Mouse (Mus musculus) right cerebral cortex, adult 2 months (tissue): ENCODE results near the gene Ddx4.
"Not testable (repeated sequence)": the region's sequence is repeated elsewhere in the genome, so short reads cannot be mapped to it uniquely, and the experiment has no call there.

Experiments
- DNase-seq, 2 experiments: peaks; one replicate each; pipeline ENCODE4 v3.0.0; 2021 to 2022; ENCODE audit warnings: low spot score in 2 of 2

The Ddx4 gene

GRCm38 (mm10) chr13:112636498-112636897 lies 15.8 kb downstream of the Ddx4 start:
- DNase-seq, result no peak

DNA sequence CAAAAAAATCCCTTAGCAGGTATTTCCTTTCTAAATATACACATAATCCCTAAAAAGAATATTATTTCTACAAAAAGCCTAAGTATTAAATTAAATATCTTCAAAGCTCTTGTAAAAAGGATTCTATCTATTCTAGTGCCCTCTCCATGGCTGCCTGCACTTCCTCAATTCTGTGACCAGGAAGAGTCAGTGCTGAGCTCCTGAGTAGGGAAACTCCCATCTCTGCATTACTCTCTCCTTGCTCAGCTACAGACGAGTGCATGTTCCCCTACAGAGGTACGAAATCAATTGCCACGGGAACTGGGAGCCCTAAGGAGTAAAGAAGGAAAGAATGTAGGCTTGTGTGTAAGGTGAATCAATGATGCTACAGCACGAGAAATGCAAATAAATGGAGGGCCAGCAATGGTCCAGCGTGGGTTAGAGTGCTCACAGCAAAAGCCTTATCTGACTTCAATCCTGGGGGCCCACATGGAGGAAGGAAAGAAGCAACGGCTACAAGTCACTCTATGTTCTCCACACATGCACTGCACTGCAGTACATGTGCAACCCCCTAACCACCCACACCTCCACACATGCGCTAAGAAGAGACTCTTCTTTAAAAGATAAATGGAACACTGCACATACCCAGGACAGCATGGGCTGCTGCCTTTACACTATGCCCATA lies 17.0 kb downstream of the Ddx4 start:
- DNase-seq, result no peak

GRCm38 (mm10) chr13:112625566-112625965 lies 26.7 kb downstream of the Ddx4 start:
- no peak for DNase-seq

DNA sequence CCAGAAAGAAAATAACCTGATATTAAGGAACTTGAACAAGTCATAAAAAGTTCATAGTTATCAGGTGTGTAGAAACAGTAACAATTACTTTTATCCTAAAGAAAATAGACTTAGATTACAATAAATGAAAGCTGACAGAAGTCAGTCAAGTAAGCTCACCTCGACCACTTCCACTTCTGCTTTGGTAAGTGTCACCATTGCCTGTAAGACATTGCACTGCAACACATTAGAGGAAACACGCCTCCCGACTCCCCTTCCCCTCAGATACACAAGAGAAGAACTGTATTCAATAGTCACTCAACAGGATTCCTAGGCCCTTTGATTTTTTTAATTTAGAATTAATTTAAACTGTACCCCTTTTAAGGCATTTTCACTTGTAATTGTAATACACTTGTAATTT lies 27.7 kb downstream of the Ddx4 start:
- DNase-seq, result no peak

DNA sequence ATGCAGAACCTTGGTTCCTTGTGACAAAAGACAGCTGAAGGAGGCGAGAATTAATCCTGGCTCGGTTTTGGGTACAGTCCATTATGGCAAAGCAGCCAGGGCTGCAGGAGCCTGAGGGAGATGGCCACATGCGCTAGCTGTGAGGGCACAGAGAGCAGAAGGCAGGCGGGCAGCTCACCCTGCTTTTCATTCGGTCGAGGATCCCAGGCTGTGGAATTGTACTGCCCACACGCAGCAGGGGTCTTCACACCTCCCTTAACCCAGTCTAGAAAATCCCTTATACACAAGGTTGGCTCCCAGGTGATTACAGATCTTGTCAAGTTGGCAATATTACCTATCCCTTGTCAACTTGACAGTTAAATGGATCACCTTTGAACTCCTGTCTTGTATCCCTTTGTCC lies 28.6 kb downstream of the Ddx4 start:
- no peak for DNase-seq

DNA sequence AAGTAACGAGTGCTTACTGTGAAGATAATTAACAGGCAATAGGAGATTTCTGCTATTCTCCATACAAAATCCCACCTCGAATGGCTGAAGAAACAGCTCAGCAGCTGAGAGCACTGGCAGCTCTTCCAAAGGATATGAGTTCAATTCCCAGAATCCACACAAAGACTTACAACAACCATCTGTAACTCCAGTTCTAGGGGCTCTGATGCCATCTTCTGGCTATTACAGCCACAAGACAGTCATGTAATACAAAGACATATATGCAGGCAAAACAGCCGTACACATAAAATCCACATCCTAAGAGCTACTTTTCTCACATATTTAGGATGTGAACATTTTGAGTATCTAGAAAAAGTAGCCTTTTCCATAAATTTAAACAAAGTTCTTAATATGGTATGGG lies 30.7 kb downstream of the Ddx4 start:
- no peak for DNase-seq

- no peak for DNase-seq
Observed at GRCm38 (mm10) chr13:112608606-112609005, 43.7 kb downstream of the Ddx4 start.

- no peak for DNase-seq
Observed at GRCm38 (mm10) chr13:112604411-112604810, 47.9 kb downstream of the Ddx4 start.

- DNase-seq, result no peak
Observed at GRCm38 (mm10) chr13:112603839-112604238, 48.4 kb downstream of the Ddx4 start.

DNA sequence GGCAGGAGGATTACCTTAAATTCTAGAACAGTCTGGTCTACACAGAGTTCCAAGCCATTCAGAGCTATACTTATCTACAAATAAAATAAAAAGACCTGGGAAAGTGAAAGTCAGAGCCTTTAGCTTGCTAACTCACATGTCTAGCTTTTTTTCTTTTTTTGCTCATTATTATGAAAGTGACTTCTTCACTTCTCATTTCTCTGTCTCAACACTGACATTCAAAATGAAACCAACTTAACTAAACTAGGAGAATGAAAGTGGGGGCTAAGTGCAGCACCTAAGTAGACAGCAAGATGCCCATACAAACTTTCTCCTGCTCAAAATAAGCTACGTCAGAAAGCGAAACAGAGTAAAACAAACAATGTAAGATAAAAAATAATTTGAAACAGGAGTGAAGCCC lies 49.7 kb downstream of the Ddx4 start:
- no peak for DNase-seq

DNA sequence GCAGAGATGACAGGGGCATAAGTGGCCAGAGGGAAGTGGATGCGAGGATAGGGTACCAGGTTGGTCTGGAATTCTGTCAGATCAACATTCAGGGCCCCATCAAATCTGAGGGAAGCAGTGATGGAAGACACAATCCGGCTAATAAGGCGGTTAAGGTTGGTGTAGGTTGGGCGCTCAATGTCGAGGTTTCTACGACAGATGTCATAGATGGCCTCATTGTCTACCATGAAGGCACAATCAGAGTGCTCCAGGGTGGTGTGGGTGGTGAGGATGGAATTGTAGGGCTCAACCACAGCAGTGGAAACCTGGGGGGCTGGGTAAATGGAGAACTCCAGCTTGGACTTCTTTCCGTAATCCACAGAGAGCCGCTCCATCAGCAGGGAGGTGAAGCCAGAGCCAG lies 58.0 kb downstream of the Ddx4 start, which contains the start of gene Il31ra:
TSS of gene Il31ra (minus strand) at position 101 of the 400 bp plus-strand sequence.
- not testable (repeated sequence) for DNase-seq

- DNase-seq, result no peak
Observed at GRCm38 (mm10) chr13:112590254-112590653, 62.0 kb downstream of the Ddx4 start.

DNA sequence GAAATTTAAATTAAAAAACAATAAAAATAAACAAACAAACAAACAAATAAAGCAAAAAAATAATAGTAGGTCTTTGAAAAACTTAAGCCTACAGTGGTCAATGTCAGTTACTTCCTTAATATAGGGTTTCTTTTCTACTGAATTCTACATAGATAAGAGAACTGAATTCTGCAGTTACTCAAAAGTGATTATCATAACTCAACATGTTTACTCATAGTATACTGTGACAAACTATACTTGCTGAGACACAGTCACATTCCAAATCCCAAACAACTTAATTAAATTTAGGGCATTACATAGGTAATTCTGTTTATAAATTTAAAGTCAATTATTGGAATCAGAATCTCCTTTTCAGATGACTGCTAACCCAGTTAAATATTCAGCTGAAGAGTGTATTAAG lies 62.6 kb downstream of the Ddx4 start:
- no peak for DNase-seq

DNA sequence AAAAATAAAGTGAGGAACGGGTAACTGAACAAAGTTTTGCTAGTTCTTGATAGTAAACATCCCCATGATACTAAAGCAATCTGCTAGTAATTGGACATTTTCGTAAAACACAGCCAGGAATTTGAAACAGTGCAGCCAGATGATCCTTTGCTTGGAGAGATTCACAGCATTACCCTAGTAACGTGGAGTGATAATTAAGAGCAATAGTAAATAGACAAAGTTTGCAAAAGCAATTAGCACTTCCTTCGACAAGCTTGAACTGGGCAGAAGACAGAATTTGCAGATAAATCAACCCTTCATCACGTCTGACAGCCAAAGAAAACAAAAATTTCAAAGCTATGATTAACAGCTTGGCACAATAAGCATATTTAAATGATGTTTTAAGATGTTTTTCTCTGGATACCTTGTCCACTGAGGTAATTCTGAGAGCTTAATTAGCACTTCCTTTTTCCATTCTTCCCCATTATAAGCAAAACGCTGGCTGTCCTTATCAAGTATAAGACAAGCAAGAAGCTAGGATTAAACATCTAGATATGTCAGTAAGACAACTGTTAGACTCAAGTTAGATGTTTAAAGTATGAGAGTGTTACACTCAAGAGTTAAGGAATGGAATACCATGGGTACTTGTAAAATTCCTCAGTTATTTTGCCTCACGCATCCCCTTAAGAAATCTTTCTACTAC lies 67.6 kb downstream of the Ddx4 start:
- DNase-seq, result no peak

DNA sequence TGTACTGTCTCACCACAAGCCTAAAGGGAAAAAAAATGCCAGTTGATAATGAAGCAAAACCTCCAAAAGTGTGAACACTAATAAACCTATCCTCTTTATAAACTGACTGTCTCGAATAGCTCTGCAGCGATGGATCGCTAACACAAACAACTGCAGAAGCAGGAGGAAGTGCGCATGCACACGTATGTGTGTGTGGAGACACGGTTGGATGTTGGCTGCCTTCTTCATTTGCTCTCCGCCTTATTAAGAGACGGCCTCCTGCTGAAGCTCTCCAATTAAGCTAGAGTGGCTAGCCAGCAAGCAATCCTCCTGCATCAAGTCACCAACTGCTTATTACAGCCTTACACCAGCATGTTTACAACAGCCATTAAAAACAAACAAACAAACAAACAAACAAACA lies 70.0 kb downstream of the Ddx4 start:
- no peak for DNase-seq

DNA sequence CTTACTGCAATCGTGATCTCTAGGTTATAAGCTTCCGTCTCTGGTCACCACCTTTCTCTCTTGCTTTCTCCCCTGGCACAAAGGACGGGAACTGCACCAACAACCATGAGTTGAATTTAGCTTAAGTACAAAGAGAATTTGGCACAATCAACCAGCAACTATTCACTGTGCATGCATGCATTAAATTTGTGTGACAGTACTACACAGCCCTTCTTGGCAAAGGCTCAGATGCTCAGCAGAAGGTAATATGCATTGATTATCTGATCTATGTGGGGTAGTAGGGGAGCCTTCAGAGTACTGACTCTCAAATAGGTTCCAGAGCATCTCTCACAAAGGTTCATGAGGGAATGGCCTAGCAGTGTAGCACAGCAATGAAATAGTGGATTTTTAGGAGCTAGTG lies 70.5 kb downstream of the Ddx4 start:
- no peak for DNase-seq

GRCm38 (mm10) chr13:112580590-112581320 lies 71.5 kb downstream of the Ddx4 start:
- DNase-seq, result no peak

GRCm38 (mm10) chr13:112578041-112578440 lies 74.2 kb downstream of the Ddx4 start:
- DNase-seq, result peak; percentile 100

DNA sequence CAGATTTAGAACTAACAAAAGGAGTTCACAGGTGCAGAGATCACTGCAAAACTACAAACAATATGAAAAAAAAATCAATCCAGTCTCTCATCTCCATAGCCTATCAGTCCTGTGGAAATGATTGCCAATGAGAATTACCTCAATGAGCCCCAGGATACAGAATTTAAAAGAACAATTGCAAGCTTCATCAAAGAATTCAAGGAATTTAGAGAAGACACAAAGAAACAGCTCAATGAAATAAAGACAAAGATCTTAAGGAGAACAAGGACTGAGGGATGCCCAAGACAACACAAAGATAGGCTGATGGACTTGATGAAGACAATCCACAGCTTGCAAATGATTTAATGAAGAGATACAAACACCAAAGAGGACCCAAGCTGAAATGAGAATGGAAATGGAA lies 78.5 kb downstream of the Ddx4 start:
- DNase-seq, result no peak

- no peak for DNase-seq
Observed at GRCm38 (mm10) chr13:112570768-112571167, 81.5 kb downstream of the Ddx4 start.

DNA sequence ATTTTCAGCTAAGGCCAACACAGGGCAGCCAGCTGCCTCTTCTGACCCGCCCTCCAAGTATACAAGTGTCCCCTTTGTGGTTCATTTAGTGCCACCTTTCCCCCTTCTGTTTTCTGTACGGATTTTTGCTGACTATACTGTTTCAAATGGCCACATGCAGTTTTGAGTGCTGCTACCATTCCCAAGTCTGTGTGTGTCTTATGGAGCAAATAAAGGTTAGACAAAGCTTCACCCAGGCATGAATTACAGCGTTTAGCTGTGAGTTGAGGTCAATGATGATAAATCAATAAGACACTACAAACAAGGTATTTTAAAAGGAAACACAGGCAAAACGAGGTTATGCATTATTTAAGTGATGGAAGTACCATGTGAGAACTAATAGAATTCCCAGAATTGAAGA lies 82.7 kb downstream of the Ddx4 start:
- no peak for DNase-seq

DNA sequence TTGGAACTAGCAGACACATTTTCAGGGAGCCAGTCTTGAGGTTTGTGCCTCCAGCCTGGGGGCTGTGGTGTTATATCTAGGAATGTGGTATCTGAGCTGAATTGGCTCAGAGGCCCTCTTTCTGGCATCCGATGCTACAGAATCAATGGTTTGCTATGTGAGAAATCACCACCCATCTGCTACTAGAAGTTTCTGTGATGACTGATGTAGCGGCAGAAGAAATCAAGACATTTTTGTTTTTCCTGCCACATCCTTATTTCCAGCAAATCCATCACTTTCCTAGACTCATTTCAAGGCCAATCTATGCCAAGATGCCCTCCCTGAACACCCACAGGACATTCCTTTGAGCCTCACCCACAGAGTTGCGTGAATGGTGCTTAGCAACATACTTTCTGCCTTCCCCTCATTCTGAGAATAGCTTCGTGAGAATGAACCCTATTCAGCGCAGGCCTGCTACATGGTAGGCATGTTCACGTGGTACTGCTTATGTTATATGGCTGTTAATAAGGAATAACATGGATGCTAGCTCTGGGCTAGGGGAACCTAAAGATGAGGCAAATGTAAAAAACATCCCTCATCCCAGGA lies 91.6 kb downstream of the Ddx4 start:
- peak; percentile 20 to 27 for DNase-seq

GRCm38 (mm10) chr13:112556501-112556900 lies 95.8 kb downstream of the Ddx4 start:
- DNase-seq, result no peak
